Mouse (Mus musculus) forebrain, embryonic 14.5 days (tissue): ENCODE results near the gene Stil. TPM values are rescaled to one million over a fixed set of nuclear protein-coding genes. Genes with fewer than 3 reads are reported as not detected.

ENCODE experiments used
- ATAC-seq: fragments of 200-750 bp; cut with Nextera tagmentation; 2 replicates; pipeline ENCODE4 v1.8.0; 2017; ENCODE audit warnings: mild to moderate bottlenecking, moderate library complexity
- DNase-seq: peaks from one replicate; pipeline ENCODE4 v3.0.0-alpha.2; 2015; ENCODE audit warnings: low spot score
- H3K27ac ChIP-seq: fragments of 300-500 bp; sonication (generic); 2 replicates; pipeline ENCODE4 v1.5.1; 2014; ENCODE audit warnings: low read depth, mild to moderate bottlenecking, control low read depth, low read length, moderate library complexity
- H3K27me3 ChIP-seq: fragments of 300-500 bp; sonication (generic); replicated peaks from 2 replicates; pipeline ENCODE4 v1.6.1; 2014; ENCODE audit warnings: low read length, control low read depth, mixed read lengths; ENCODE audit not compliant: control insufficient read depth, insufficient read depth
- H3K36me3 ChIP-seq: fragments of 300-500 bp; sonication (generic); 2 replicates; pipeline ENCODE4 v1.6.1; 2014; ENCODE audit warnings: low read length, control low read depth; ENCODE audit not compliant: control insufficient read depth, insufficient read depth
- H3K4me1 ChIP-seq: fragments of 300-500 bp; sonication (generic); 2 replicates; pipeline ENCODE4 v1.6.1; 2014; ENCODE audit warnings: antibody characterized with exemption, low read length, control low read depth; ENCODE audit not compliant: control insufficient read depth, insufficient read depth
- H3K4me2 ChIP-seq: fragments of 300-500 bp; sonication (generic); 2 replicates; pipeline ENCODE4 v1.6.1; 2014; ENCODE audit warnings: mild to moderate bottlenecking, control low read depth, low read length
- H3K4me3 ChIP-seq: fragments of 300-500 bp; sonication (generic); 2 replicates; pipeline ENCODE4 v1.5.1; 2014; ENCODE audit warnings: low read depth, low read length, control low read depth
- H3K9ac ChIP-seq: fragments of 300-500 bp; sonication (generic); 2 replicates; pipeline ENCODE4 v1.6.1; 2014; ENCODE audit warnings: mild to moderate bottlenecking, low read length, control low read depth, moderate library complexity
- H3K9me3 ChIP-seq: fragments of 300-500 bp; sonication (generic); replicated peaks from 2 replicates; pipeline ENCODE4 v1.6.1; 2016; ENCODE audit warnings: low read length, control low read depth, mixed read lengths; ENCODE audit not compliant: control insufficient read depth
- WGBS: fragments of 180-500 bp; shearing (Covaris S2); extraction: QIAGEN DNeasy Blood & Tissue Kit; methylation state at CpG from one replicate; pipeline ENCODE4 v1.1.7; 2014; 5-methylcytosine and 5-hydroxymethylcytosine counted together
- polyA plus RNA-seq: library from polyadenylated mRNA; unstranded; fragments of >200 nt; fragmentation: Nextera tagmentation; extraction: Ambion mirVana; gene quantifications from 2 replicates; pipeline ENCODE4 v1.2.1, GENCODE M21; 2014

Gene Stil
- polyA plus RNA-seq, 1 experiment from 2014 or later, result 8.8 TPM

- no peak for DNase-seq
- Histone ChIP-seq H3K36me3 (no peaks in the 10 kb centered on the region), H3K27ac (no peak overlapping the region), H3K27me3 (no peaks in the 10 kb centered on the region), H3K4me3 (no peak overlapping the region), H3K9ac (no peak overlapping the region), H3K9me3 (no peaks in the 10 kb centered on the region), H3K4me1 (peaks cover 15% of the 10 kb centered on the region), H3K4me2 (no peak overlapping the region)
- ATAC-seq, result no peak
- WGBS, result 82% methylated on average over 3 of the region's 3 CpGs
Measured at GRCm38 (mm10) chr4:115083031-115083430, 83.1 kb downstream of the Stil start.

- H3K36me3 ChIP-seq, result no peaks in the 10 kb centered on the region
- no peaks in the 10 kb centered on the region for H3K27me3 ChIP-seq
- 20% methylated on average over 6 of the region's 6 CpGs for WGBS
- DNase-seq (peak; percentile 62), ATAC-seq (peak; percentile 57; the same call in 1 of the 2 replicates)
- H3K9ac ChIP-seq, result no peak overlapping the region
- no peak overlapping the region for H3K4me2 ChIP-seq
- no peak overlapping the region for H3K27ac ChIP-seq
- H3K4me3 ChIP-seq, result no peak overlapping the region
- H3K9me3 ChIP-seq, result no peaks in the 10 kb centered on the region
- no peaks in the 10 kb centered on the region for H3K4me1 ChIP-seq
Measured at GRCm38 (mm10) chr4:115085522-115086095, 85.7 kb downstream of the Stil start.

DNA sequence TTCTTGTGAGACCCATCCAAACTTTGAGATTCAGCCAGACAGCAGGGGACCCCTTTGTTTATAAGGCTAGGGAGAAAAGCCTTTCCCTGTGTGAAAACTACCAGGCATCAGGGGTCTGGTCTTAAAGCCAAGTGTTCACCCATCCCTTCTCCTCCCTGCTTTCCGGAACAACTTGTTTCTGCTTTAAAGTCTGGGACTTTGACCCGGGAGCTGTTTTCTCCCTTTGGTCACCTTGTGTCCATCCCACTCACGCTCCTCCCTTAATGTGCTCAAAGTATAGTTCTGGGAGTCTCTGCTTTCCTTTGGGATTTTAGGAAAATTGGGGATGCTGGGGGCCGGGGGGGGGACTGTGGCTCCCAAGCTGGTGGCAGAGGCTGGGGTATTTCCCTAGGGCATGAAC lies 86.3 kb downstream of the Stil start:
- H3K27me3 ChIP-seq, result no peaks in the 10 kb centered on the region
- H3K9me3 ChIP-seq, result no peaks in the 10 kb centered on the region
- H3K4me1 ChIP-seq, result no peaks in the 10 kb centered on the region
- H3K4me2 ChIP-seq, result no peak overlapping the region
- H3K4me3 ChIP-seq, result no peak overlapping the region
- WGBS, result 71% methylated on average over 4 of the region's 4 CpGs
- DNase-seq, result no peak
- H3K36me3 ChIP-seq, result no peaks in the 10 kb centered on the region
- no peak overlapping the region for H3K9ac ChIP-seq
- no peak overlapping the region for H3K27ac ChIP-seq
- no peak for ATAC-seq

- no peak overlapping the region for H3K4me3 ChIP-seq
- no peak for DNase-seq
- H3K4me2 ChIP-seq, result no peak overlapping the region
- ATAC-seq, result no peak
- no peaks in the 10 kb centered on the region for H3K27me3 ChIP-seq
- WGBS, result 56% methylated on average over 3 of the region's 3 CpGs
- H3K9me3 ChIP-seq, result no peaks in the 10 kb centered on the region
- no peak overlapping the region for H3K27ac ChIP-seq
- H3K9ac ChIP-seq, result no peak overlapping the region
- H3K36me3 ChIP-seq, result no peaks in the 10 kb centered on the region
- no peaks in the 10 kb centered on the region for H3K4me1 ChIP-seq
Measured at GRCm38 (mm10) chr4:115086763-115087415, 86.9 kb downstream of the Stil start.

DNA sequence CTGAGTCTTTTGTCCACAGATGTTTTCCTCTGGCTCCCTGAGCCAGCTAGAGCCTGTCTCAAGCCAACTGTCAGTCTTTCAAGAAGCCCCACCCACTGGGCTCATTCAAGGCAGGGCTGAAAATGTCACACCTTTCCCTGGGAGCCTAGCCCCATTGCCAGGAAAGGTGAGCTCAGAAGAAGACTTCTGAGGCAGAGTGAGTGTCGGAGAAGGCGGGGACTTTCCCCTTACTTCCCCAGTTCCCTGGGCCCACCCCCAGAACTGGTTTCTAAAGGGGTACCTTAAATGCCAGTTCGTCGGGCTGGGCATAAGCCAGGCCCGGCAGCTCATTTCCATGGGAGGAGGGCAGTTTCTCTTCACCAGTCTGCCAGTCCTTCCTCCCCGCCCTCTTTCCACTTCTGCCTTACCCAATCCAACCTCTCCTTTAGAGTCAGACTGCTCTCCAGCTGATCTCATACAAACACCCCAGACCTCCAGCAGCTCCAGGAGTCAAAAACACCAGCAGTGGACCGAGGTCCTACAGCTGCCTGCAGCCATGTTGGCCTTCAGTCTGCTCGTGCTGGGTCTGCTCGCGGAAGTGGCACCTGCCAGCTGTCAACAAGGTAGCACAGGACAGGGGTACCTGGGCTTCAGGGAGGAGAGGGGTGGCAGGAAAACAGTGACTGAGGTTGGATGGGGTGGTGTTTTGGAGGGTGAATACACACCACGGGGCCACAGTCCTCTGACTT lies 88.8 kb downstream of the Stil start, which contains the start of gene Pdzk1ip1:
TSS of gene Pdzk1ip1 (plus strand) at position 98 of the 728 bp plus-strand sequence.
- no peak within 1 kb of the TSS for H3K27ac ChIP-seq
- WGBS, result 25% methylated on average over 11 of the region's 11 CpGs
- H3K27me3 ChIP-seq, result 0 out of 2 replicates have a peak, but pooled peaks cover 4% of the 10 kb centered on the region
- DNase-seq (no peak), ATAC-seq (no peak)
- no peak within 1 kb of the TSS for H3K9ac ChIP-seq
- no peaks in the 10 kb centered on the region for H3K9me3 ChIP-seq
- H3K4me2 ChIP-seq, result no peak within 1 kb of the TSS
- no peak within 1 kb of the TSS for H3K4me3 ChIP-seq
- H3K4me1 ChIP-seq, result no peaks in the 10 kb centered on the region
- no peaks in the 10 kb centered on the region for H3K36me3 ChIP-seq

DNA sequence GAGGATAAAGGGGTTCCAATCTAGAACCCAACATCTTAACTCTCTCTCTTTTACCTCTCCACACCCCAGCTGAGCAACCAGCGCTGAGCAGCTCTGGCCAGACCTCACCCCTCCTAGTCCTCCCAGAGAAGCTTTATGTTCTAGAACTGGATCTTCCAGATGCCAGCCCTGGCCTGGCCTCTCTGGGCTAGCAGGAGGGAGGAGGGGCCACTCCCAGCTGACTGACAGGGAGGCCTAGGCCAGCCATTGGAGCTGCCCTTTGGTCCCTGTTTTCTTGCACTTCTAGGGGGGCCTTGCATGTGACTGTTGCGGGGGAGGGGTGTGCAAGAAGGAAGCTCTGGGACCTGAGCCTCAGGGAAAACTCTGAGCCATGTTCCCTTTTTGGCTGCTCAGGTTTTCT lies 90.6 kb downstream of the Stil start:
- Histone ChIP-seq H3K4me3 (no peak overlapping the region), H3K9me3 (no peaks in the 10 kb centered on the region), H3K27me3 (peaks cover 10% of the 10 kb centered on the region; the same call in 1 of the 2 replicates), H3K4me1 (peaks cover under 1% of the 10 kb centered on the region; the same call in 1 of the 2 replicates), H3K4me2 (no peak overlapping the region), H3K27ac (no peak overlapping the region), H3K9ac (no peak overlapping the region), H3K36me3 (no peaks in the 10 kb centered on the region)
- WGBS, result 69% methylated on average over 2 of the region's 2 CpGs
- DNase-seq (no peak), ATAC-seq (no peak)

- DNase-seq, result no peak
Measured at GRCm38 (mm10) chr4:115091806-115092205, 91.8 kb downstream of the Stil start.

More at GRCm38 (mm10) chr4:115091806-115092205, 91.8 kb downstream of the Stil start:
- Histone ChIP-seq H3K9me3 (no peaks in the 10 kb centered on the region), H3K4me3 (no peak overlapping the region), H3K9ac (no peak overlapping the region), H3K4me2 (no peak overlapping the region), H3K27me3 (peaks cover 18% of the 10 kb centered on the region), H3K36me3 (no peaks in the 10 kb centered on the region), H3K4me1 (peaks cover 4% of the 10 kb centered on the region; the same call in 1 of the 2 replicates), H3K27ac (no peak overlapping the region)
- no peak for ATAC-seq
- WGBS, result 80% methylated on average over 3 of the region's 3 CpGs
